ENCODE assay signal across 9 mouse cellular contexts in the genomic region with DNA sequence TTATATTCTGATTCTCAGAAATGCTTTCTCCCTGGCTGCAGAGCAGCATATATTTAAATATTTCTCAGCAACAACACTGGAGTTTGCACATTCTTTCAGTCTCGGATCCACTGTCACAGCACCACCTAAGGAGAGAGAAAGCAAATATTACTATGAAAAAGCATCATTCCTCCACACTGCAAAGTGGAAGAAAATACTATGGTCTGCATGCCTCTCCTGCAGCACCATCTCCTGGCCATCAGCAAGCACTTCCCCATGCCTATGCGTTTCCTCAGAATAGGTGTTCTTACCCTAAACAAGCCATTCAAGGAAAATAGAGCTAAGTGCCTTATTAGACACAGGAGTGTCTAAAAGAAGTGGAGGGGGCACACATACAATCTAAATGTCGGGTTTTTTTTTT.
A peak's percentile ranks its signal among the peaks of the same experiment; 100 is the strongest.
DNase-seq lines count a peak whose midpoint lies in the region; ATAC-seq lines count a peak whose summit lies in the region.
"Had no signal": no experiment of that assay in that cellular context is flagged by ENCODE, and none has a peak within 500 bp of the region (broad histone marks: within the 10 kb centered on the region; RNA-seq: fewer than 3 reads in every experiment).

No protein-coding gene starts in this region.

- H3K4me3 ChIP-seq in midbrain, embryonic 12.5 days = no peak overlapping the region
- no peak overlapping the region for H3K4me3 ChIP-seq in midbrain, embryonic 10.5 days
- H3K4me3 ChIP-seq: megakaryocyte, embryonic 14.5 days had no signal

- H3K27me3 ChIP-seq in midbrain, embryonic 12.5 days = no peaks in the 10 kb centered on the region
- H3K27me3 ChIP-seq in midbrain, embryonic 10.5 days (ENCODE audit: low read depth, poor library complexity, severe bottlenecking) = no peaks in the 10 kb centered on the region
- H3K27me3 ChIP-seq: megakaryocyte, embryonic 14.5 days had no signal

- DNase-seq in adrenal gland, postnatal 10 days = peak; percentile 2
- DNase-seq in adrenal gland, adult 2 months = no peak
- no peak for DNase-seq in midbrain, embryonic 10.5 days (ENCODE audit: low spot score)
- DNase-seq in frontal cortex, postnatal 25 days (ENCODE audit: low spot score in 2 of 2) = peak; percentile 2 to 13
- DNase-seq in thymus, postnatal 0 days (ENCODE audit: low spot score) = no peak
- no peak for DNase-seq in spleen, adult 18-20 months

- H3K36me3 ChIP-seq in midbrain, embryonic 12.5 days = no peaks in the 10 kb centered on the region
- H3K36me3 ChIP-seq in midbrain, embryonic 10.5 days = no peaks in the 10 kb centered on the region

- H3K27ac ChIP-seq in midbrain, embryonic 12.5 days (replicated peaks) = no peak overlapping the region
- no peak overlapping the region for H3K27ac ChIP-seq in midbrain, embryonic 10.5 days (replicated peaks)

- H3K9me3 ChIP-seq in midbrain, embryonic 12.5 days = no peaks in the 10 kb centered on the region
- H3K9me3 ChIP-seq in midbrain, embryonic 10.5 days (replicated peaks) = no peaks in the 10 kb centered on the region

- H3K9ac ChIP-seq in midbrain, embryonic 12.5 days (replicated peaks) = no peak overlapping the region

- ATAC-seq in midbrain, embryonic 12.5 days (ENCODE audit: low FRiP score, low read depth) = peak; percentile 60; the same call in 1 of the 2 replicates
- peak; percentile 55; the same call in 1 of the 2 replicates for ATAC-seq in megakaryocyte progenitor cell, adult 5-6 weeks (replicated peaks; ENCODE audit: poor library complexity)

- no peaks in the 10 kb centered on the region for H3K4me1 ChIP-seq in midbrain, embryonic 12.5 days
- H3K4me1 ChIP-seq in midbrain, embryonic 10.5 days = no peaks in the 10 kb centered on the region
- H3K4me1 ChIP-seq: megakaryocyte, embryonic 14.5 days had no signal

- 54% methylated on average over 3 of the region's 3 CpGs for WGBS in midbrain, embryonic 12.5 days
- WGBS in midbrain, embryonic 10.5 days = 61% methylated on average over 3 of the region's 3 CpGs

- no peak overlapping the region for H3K4me2 ChIP-seq in midbrain, embryonic 12.5 days (replicated peaks)

Comparison
In these comparisons a context has a peak if more than half of its experiments do, and no peak if none do; other contexts are left out.
1. DNase-seq: peak in adrenal gland, postnatal 10 days (single experiment) and frontal cortex, postnatal 25 days (2 of 2); none in adrenal gland, adult 2 months (single experiment), midbrain, embryonic 10.5 days (single experiment), thymus, postnatal 0 days (single experiment) and spleen, adult 18-20 months (0 of 2).